Mouse (Mus musculus) E14TG2a.4 (cell line): ENCODE results near the gene Eef1e1.

Experiments used
- CTCF ChIP-seq: conservative IDR thresholded peaks from 2 replicates; pipeline ENCODE4 v1.5.1; 2014; ENCODE audit warnings: low read length
- NANOG ChIP-seq: IDR thresholded peaks from 2 replicates; pipeline ENCODE4 v1.6.1; 2014; ENCODE audit warnings: borderline replicate concordance, low read length, mixed read lengths
- POU5F1 ChIP-seq: IDR thresholded peaks from 2 replicates; pipeline ENCODE4 v1.6.1; 2014; ENCODE audit warnings: low read length, borderline replicate concordance

DNA sequence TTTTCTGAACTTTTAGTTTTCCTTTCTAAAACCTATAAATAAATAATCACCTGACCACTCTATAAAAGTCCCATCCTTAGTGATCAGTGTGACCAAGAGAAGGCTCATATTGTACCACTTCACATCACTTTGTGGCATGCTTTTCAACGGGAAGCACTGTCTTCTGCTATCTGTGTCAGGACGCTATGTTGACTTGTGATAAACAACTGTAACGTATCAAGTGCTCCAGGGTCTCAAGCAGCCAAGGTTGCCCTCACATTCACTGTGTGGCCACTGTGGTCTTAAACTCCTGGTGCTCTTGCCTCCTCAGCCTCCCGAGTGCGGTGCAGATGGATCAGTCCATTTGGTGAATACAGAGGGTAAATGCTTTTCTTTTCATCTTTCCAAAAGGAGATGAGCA, 43.2 kb downstream of the Eef1e1 start:
- TF ChIP-seq CTCF (no peak), POU5F1 (no peak), NANOG (no peak)
